16 mouse cellular contexts compared by ENCODE assay signal in the genomic region with DNA sequence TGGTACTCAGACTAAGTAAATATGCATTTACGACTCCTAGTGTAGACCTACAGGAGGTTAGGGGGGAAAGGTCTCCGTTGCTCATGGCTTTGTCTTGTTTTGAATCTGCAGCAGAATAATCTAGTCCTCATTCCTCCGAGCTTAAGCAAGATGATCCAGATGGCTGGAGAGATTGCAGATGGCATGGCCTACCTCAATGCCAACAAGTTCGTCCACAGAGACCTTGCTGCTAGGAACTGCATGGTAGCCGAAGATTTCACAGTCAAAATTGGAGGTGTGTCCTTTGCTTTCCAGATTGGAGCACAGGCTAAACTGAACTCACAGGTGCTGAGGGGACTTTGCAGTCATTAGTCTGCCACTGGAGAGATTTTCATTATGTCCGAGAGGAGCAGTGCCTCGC. TPM values are rescaled to one million over a fixed set of nuclear protein-coding genes. Genes with fewer than 3 reads are reported as not detected.
"Had no signal": no experiment of that assay in that cellular context is flagged by ENCODE, and none has a peak within 500 bp of the region (broad histone marks: within the 10 kb centered on the region; RNA-seq: fewer than 3 reads in every experiment).

No protein-coding gene starts in this region.

- H3K27ac ChIP-seq: kidney, postnatal 0 days; layer of hippocampus, adult 2 months; limb, embryonic 12.5 days; liver, embryonic 14.5 days; midbrain, embryonic 13.5 days; neural tube, embryonic 12.5 days had no signal

- H3K4me3 ChIP-seq: layer of hippocampus, adult 2 months; limb, embryonic 12.5 days; midbrain, embryonic 13.5 days; neural tube, embryonic 12.5 days had no signal

- H3K4me2 ChIP-seq: limb, embryonic 12.5 days; midbrain, embryonic 13.5 days; neural tube, embryonic 12.5 days had no signal

- H3K4me1 ChIP-seq: limb, embryonic 12.5 days; midbrain, embryonic 13.5 days; neural tube, embryonic 12.5 days had no signal

- ATAC-seq: midbrain, embryonic 13.5 days had no signal

- DNase-seq: kidney, postnatal 4 days; liver; lung, adult 18-20 months; spleen, adult 18-20 months; thymus, adult 2 months; thymus, postnatal 25 days had no signal

- H3K9ac ChIP-seq: limb, embryonic 12.5 days; liver, embryonic 14.5 days; midbrain, embryonic 13.5 days; neural tube, embryonic 12.5 days had no signal

- H3K9me3 ChIP-seq: limb, embryonic 12.5 days; midbrain, embryonic 13.5 days; neural tube, embryonic 12.5 days had no signal

- H3K27me3 ChIP-seq: limb, embryonic 12.5 days; midbrain, embryonic 13.5 days; neural tube, embryonic 12.5 days had no signal

RNA-seq across cellular contexts. Expression of a gene that starts 52.1 kb away (rescaled TPM):
- total RNA-seq: megakaryocyte-erythroid progenitor cell, adult 5-6 weeks; neutrophil, adult 5-6 weeks had no signal
- polyA plus RNA-seq: limb, embryonic 12.5 days; liver, embryonic 14.5 days; lung, embryonic 16.5 days; midbrain, embryonic 13.5 days; neural tube, embryonic 12.5 days; stomach, embryonic 14.5 days had no signal
